Mouse (Mus musculus): ENCODE measurements around the gene Gnas.
"Not testable (repeated sequence)": the region's sequence is repeated elsewhere in the genome, so short reads cannot be mapped to it uniquely, and the experiment has no call there.

The Gnas gene

DNA sequence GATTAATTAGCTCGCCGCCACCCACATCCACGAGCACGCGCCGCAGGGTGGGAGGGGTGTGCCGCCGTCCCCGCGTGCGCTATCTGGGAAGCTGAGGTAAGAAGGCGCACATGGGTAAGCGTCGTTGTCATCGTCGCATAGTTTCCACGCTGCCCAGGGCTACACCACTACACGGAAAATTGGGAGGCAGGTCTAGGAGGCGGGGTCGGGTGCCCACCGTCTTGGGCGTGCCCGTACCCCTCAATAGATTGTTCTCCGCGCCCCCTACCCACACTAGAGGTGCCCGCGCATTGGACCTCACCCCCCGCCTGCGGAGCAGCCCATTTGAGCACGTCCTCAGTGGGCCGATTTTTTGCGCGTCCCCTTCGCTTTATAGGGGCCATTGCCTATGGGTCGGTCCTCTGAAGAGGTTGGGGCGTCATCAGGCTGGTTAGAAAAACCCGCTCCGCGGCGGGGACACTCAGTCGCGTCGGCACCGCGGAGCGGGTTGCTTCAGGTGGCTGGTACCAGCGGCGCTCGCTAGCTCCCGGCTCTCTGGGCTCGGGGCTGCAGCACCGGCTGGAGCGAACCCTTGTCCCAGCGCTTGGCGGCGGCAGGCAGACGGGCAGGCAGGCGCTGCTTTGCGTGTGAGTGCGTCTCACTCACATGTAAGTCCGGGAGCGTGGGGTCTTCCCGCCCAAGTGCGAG is 43.3 kb downstream of the Gnas start:
- peak; percentile 85 for DNase-seq (ENCODE audit: inconsistent ontology term)

DNA sequence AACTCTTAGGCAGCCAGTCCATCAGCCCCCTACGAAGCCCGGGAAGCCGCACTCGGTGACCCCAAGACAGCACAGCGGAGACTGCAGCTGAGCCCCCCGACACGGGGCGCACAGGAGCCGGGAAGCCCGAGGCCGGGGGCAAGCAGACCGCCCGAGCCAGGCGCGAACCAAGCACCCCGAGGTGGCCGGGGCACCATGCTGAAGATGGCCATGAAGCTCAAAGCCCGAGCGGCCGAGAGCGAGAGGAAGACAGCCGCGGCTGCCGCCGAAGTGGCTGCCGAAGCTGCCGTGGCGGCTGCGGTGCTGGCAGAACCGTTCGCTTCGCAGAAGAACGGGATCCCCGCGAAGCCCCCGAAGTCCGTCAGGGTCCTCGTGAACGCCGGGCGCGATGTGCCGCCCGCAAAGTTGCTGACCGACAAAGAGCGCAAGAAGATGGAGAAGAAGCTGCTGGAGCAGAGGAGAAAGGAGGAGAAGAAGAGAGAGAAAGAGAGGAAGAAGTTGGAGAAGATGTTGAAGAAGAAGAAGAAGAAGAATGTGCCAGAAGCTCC is 44.3 kb downstream of the Gnas start:
- no peak for DNase-seq (ENCODE audit: inconsistent ontology term)

DNA sequence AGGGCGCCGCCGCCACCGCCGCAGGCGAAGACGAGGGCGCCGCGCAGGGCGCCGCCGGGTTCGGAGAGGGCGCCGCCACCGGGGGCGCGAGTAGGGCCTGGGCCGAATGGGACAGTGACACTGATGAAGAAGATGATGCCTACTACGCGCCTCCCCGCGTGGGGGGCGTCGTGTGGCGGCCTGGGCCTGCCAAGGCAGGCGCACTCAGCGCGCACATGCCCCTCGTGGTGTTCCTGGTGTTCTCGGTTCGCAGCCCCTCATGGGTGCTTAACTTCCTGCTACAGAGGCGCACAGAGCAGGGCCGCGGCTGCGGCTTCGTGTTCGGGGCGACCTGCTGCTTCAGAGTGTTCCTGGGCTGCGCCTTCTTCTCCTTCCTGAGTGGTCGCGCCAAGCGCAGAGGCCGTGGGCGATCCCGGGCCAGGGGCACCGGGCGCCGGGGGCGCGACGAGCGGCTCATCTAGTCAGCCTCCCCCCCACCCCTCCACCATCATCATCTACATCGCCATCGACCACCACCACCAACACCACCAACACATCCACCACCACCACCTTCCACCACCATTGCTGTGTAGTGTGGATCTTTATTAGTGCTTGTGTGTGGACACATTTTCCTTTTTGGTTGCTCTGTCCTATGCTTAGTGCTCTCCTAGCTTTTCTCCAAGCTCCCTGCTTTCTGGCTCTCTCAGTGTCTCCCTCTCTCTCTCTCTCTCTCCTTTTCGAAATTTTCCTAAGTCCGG is 45.0 kb downstream of the Gnas start:
- peak; percentile 34 for DNase-seq (ENCODE audit: inconsistent ontology term)

DNA sequence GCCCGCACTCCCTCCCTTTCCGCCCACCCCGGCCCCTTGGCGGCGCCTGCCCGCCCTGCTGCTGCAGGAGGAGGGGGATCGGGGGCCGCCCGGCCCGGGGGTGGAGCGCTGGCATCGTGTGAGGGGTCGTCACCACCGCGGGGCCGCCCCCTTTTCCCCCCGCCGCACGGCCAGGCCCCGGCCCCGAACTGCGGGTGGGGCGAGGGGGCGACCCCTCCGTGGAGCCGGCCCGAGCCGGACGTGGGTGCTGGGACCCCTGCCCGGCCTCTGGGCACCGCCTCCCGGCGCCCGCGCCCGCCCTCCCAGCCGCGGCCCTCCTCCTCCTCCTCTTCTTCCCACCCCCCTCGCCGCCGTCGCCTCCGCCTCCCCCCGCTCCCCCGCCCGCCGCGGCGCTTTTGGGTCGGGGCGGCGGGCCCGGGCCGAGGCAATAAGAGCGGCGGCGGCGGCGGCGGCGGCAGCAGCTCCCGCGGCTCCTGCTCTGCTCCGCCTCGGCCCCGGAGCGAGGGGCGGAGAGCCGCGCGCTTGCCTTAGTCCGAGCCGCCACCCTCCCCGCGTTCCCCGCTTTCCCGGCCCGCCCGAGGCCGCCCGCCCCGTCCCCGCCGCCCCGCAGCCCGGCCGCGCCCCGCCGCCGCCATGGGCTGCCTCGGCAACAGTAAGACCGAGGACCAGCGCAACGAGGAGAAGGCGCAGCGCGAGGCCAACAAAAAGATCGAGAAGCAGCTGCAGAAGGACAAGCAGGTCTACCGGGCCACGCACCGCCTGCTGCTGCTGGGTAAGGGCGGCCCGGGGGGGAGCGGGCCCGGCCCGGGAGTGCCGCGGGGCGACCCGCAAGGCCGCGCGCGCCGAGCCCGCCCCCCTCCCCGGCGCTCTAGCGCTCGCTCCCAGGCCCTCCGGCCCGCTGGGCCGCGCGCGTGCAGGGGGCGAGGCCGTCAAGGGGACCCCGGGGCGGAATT is 45.8 kb downstream of the Gnas start:
- peak; percentile 96 for DNase-seq (ENCODE audit: inconsistent ontology term)

DNA sequence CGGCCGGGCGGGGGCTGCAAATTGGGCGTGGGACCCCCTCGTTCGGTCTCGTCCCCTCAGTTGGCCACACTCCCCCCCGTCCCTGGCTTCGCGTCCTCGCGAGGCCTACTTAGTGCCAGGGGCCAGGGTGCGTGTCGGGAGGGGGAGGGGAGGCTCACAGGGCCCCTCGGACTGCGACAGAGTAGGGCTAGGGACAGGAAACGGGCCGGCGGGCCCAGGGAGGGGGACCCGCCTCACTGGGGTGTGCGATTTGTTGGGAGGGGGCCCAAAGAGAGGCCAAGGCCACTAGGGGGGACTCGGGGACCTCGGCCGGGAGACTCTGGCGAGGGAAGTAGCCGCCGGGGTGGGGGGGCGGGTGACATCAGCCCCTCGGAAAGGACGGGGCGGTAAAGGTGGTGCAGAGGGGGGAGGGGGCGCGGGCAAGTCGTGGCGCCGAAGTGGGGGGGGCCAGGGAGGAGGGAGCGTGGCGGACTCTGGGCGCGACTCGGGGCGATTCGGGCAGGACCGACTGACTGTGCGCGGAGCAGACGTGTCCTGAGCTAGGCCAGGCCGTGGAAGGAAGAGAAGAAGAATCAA is 46.6 kb downstream of the Gnas start:
- DNase-seq (ENCODE audit: inconsistent ontology term): peak; percentile 86

DNA sequence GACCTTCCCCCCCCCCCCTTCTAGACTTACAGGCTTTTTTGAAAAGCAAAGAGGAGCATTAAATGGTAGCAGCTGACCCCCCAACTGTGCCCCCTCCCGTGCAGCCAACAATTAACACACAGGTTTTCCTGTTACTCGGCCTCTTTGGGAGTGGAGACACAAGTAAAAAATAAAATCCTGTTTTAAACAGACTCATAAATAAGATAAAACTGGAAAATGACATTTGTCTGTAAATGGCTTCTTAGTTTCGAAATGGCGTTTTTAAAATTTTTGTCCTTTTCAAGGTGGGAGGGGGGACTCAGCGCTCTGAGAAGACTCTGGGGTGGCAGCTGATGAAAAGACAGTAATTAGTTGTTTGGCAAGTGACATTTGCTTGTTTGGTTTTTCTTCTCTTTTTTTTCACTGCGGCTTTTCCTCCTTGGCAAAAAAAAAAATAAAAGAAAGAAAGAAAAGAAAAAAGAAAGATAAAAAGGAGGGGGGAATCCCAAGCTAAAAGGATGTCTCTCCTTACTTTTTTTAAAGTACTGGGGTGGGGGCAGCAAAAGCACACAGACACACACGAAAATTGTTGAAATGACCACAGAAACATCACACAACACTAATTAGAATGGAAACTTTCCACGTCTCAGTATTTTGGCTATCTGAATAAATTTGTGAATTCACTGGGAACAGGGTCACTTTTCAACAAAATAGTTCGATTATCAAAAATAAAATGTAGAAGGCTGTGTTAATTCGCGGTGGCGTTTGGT is 47.3 kb downstream of the Gnas start:
- peak; percentile 52 for DNase-seq (ENCODE audit: inconsistent ontology term)

DNA sequence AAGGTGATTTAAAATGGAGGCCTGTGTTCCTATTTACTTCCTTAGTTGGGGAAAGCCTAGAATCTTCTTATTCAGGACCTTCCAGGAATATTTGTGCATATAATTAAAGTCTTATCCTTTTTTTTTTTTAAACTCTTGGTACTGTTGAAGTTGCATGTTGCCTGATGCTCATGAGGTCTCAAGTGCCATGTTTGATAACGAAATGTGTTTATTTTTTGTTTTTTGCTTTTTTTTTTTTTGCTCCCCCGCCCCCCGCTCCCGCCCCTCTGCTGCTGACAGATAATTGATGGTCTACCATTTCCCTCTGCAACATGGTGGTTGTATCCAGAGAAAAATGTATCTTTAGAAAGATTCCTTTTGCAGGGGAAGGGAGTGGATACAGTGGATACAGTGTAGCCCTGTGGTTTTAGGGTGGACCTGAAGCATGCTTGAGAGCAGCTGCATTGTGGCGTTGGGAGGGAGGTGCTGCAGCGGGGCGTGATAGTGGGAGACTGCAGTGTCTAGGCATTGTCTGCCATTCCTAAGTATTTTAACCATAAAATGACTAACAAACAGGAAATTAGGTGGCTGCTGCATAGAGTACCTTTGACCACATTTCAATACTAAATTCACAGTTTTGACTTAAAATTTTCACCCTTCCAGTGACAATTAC is 49.2 kb downstream of the Gnas start:
- DNase-seq (ENCODE audit: inconsistent ontology term): peak; percentile 53

DNA sequence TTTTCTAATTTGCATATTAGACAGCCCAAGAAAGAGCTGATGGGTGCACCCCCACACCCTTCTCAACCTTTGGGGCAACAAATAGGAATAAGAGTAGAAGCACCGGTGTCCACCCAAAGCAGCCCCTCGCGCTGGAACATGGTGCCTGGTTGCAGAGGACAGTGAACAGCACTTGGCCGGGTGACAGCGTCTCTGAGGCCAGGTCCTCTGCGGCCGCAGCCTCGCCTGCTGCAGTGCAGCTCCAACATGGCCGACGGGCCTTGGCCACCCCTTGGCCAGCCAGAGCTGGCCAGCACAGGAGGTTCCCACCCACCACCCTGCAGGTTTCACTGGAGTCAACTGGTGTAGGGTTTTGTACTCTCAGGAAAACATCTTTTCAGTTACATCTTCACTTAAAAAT is 50.3 kb downstream of the Gnas start:
- DNase-seq (ENCODE audit: inconsistent ontology term): no peak

DNA sequence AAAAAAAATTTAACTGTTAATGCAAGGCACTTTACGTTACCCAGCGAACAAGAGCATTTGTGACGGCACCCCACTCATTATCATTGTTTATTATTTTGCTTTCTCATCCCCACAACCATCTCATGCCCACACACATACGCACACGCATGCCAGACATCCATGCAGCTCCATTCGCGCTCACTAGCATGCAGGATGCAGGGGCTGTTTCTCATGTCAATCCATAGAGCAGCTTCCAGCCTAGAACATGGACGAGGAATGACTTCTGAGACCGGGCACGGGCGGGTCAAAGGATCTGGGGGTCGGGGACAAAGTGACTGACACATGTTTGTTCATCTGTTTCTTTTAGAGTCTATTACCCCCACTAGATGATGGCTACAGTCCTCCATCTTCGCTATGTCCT is 53.2 kb downstream of the Gnas start:
- DNase-seq (ENCODE audit: inconsistent ontology term): no peak

DNA sequence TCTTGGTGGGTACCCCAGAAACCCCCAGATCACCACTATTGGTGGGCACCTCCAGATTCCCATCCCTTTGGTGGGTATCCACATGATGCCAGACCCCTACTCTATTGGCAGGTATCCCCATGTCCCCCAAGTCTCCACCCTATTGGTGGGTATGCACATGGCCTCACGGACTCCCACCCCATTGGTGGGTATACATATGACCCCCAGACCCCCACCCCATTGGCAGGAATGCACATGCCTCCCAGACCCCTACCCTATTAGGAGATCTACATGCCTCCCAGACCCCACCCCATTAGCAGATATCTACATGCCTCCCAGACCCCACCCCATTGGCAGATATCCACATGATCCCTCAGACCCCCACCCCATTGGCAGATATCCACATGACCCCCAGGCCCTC is 55.6 kb downstream of the Gnas start:
- DNase-seq (ENCODE audit: inconsistent ontology term): no peak

DNA sequence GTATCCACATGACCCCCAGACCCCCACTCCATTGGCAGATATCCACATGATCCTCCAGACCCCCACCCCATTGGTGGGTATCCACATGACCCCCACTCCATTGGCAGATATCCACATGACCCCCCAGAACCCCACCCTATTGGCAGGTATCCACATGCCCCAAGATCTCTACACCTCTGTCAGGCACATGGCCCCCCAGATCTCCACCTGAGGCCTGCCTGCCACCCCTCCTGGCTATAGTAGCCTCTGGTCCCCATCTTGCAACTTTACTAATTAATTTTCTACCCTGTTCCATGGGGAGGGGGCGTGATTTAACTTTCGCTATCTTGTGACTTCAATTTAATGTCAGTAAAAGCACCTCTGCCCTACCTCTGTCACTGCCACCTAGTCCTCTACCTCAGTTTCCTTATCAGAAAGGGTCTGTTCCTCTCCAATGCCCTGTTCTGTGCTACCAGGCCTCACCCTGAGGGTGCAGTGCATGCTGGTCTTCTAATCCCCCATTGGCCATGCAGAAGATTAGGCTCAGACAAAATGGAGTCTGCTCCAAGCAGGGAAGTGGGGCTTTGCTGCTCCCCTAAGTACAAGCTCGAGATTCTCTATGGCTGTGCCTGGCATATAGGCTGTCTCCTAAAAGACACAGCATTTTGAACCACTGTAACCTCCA is 56.2 kb downstream of the Gnas start:
- DNase-seq (ENCODE audit: inconsistent ontology term): no peak

DNA sequence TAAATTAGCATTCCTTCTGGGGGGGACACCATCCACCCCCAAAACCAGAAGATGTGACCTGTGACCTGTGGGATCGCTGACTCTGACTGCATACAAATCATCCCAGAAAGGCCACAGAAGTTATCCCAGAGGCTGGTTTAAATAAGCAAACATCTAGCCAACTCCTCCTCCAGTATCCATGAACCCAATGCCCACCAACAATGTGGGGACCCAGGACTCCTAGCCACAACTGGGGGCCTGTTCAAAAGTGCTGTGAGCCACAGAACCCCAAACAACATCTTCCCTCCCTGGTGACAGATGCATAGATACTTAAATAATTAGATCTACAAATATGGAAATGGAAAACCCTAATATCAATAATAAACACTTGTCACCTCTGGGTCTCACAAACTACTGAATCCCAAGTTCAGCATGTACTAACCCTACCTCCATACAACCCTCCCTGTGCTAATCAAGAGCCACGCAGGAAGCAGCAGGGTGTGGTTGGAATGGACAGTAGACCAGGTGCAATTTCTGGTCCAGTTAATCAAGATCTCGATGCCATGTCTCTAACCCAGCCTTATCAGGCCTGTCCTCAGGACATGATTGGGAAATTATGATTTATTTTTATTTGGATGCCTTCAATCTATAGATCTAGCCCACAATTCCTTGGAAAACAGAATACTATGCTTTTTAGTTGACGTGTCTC is 56.9 kb downstream of the Gnas start:
- no peak for DNase-seq (ENCODE audit: inconsistent ontology term)

DNA sequence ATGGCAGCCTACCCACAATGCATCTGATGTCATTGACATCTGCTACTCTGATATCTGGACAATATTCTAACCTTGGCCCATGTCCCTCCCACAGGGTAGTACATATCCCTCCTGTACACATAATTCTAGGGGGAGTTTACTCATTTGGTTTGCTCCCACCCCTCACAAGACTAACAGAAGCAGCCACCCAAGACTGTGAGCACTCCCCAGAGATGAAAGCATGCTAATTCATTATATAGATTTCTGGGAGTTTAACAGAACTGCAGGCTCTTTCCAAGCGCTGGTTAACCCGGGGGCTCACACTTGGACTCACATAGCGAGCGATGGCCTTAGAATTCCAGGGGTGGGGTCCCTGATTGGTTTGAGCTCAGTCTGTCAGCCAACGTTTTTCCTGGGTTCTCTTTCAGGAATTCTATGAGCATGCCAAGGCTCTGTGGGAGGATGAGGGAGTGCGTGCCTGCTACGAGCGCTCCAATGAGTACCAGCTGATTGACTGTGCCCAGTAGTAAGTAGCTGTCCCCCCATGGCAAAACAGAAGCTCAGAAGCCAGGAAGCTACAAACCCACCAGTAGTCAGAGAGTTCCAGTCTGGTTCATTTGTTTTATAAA is 58.8 kb downstream of the Gnas start:
- peak; percentile 50 for DNase-seq (ENCODE audit: inconsistent ontology term)

DNA sequence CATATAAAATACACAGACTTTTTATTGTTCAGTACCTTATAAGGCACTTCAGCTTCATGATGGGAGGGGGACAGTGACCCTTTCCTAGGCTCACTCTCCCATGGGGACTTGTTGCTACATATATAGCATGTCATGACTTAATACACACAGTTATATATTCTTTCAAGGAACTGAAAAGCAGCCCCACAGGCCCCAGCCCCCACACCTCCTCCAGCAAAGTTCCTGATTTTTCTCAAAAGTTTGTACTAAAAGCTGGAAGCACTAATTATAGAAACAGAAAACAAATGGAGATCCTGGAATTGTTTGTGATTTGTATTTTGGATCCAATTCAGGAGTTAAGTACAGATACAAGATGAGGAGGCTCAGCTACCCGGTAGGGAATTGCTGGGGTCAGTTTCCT is 59.4 kb downstream of the Gnas start:
- no peak for DNase-seq (ENCODE audit: inconsistent ontology term)

DNA sequence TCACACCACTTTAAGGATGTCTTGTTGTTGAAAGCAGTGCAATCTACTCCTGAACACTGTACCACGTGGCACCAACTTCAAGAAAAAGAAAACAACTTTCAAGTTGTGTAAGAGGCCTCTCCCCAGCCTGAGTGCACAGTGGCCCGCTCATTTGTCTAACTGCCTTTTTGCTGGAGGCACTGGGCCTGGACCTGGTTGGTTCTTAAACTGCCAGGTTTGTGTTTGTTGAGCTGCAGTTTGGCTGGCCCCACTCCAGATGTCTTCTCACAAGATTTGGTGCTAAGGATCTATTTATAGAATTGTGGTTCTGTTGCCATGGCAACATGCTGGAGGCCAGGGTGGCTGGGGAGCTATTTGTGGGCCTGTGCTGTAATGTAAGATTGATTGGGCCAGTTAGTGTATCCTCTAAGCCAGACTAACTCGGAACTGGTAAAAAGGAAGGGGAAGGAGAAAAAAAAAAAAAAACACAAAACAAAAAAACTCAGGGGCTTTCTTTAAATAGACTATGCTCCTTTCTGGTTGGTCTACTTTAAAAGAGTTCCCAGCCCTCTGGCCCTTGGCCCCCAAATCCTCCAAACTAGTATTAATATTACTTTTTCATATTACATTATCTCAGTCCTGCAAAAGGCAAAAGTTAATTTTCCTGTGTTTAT is 60.0 kb downstream of the Gnas start:
- peak; percentile 84 for DNase-seq (ENCODE audit: inconsistent ontology term)

DNA sequence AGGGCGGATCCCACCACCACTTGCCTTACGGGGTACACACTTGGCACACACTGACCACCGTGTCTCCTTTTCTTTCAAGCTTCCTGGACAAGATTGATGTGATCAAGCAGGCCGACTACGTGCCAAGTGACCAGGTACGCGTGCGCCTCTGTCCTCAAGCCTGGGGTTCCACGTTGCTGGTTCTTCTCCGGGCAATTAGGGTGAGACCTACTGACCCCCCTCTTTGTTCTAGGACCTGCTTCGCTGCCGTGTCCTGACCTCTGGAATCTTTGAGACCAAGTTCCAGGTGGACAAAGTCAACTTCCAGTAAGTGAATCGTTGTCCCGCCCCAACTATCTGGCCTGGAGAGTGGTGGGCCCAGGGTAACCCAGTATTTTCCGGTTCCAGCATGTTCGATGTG is 60.9 kb downstream of the Gnas start:
- no peak for DNase-seq (ENCODE audit: inconsistent ontology term)

DNA sequence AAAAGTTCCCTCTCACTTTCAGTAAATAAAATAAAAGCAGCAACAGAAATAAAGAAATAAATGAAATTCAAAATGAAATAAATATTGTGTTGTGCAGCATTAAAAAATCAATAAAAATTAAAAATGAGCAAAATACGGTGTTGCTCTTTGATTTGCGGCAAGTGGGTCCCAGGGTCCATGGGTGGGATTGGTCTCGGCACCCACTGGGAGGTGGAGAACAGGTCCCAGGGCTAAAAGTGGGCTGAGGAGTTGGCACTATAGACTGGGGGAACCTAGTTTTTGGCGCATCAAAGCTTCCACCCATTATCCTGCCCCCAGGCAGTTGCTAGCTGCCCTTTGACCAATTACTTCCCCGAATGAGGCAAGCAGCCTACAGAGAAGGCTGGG is 62.5 kb downstream of the Gnas start, which contains the start of gene Gm20721:
Gm20721 (minus strand) TSS at position 101 of the 387 bp plus-strand sequence.
- no peak for DNase-seq (ENCODE audit: inconsistent ontology term)

DNA sequence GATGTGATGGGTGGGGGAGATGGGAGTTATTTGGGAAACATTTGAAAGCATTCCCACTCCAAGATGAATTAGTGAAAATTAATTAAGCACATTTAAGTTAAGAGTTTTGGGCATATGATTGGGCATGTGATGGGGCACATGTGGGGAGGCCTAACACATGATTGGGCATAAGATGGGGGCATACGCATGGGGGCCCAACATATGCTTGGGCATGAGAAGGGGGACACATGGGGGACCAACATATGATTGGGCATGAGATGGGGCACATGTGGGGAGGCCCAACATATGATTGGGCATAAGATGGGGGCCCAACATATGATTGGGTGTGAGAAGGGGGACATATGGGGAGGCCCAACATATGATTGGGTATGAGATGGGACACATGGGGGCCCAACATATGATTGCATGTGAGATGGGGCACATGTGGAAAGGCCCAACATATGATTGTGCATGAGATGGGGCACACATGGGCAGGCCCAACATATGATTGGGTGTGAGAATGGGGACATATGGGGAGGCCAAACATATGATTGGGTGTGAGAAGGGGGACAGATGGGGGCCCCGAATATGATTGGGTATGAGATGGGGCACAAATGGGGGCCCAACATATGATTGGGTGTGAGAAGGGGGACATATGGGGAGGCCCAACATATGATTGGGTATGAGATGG is 63.0 kb downstream of the Gnas start:
- DNase-seq (ENCODE audit: inconsistent ontology term): not testable (repeated sequence)
